Mouse (Mus musculus) ovary, postnatal 36 days (tissue): ENCODE results near the gene Npsr1.

Experiments used
- DNase-seq: peaks from one replicate; pipeline ENCODE4 v3.0.0; 2022; ENCODE audit warnings: low spot score, mixed read lengths

Gene Npsr1

DNA sequence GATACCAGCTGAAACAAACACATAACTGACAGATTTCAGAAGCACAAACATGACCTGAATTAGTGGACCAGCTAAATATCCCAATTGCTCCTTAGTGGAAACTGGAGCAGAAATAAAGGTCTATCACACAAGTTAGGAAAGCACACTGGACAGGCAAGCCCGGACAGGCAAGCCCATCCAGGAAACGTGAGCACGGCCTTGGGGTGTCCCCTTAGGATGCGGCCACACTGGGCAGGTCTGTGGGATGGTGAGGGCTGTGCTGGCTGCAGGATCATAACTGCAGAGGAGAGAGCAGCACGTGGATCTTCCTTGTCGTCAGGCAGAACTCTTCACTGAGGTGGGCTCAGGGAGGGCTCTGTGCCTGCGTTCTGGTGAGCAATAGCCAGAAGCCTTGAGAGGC lies at the start of gene Npsr1:
TSS of gene Npsr1 (plus strand) at position 301 of the 400 bp plus-strand sequence.
- DNase-seq, result no peak

DNA sequence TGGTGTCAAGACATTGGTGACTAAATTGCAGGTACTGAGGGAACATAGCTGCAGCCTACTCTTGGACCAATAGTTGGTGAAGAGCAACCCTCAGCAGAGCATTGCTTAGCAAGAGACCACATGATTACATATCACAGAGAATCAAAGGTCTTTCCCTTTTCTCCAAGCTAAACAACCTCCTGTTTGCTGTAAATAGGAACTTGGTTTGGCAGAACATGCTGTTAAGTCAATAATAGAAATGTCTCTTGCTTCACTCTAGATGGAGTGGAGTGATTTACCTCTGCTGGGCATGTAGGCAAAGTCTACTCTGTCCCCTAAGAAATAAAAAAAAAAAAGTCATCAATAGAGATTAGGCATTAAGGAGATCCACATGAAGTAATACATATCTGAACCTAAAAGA lies 46.3 kb upstream of the Npsr1 start:
- DNase-seq, result no peak

DNA sequence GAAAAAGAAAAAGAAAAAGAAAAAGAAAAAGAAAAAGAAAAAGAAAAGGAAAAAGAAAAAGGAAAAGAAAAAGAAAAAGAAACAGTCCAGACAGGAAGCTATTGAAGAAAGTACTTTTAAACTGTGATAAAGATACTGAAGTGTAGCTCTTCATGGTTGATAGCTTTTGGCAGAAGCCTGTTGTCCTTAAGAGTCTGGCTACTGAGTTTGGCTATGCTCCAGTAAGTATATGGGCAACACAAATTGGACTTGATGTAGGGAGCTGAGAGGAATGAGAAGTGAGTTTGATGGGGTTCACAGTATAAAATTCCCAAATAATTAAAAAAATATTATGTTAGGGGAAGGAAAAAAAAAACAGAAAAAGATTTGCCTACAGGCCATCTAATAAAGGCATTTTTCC lies 34.5 kb upstream of the Npsr1 start:
- no peak for DNase-seq

DNA sequence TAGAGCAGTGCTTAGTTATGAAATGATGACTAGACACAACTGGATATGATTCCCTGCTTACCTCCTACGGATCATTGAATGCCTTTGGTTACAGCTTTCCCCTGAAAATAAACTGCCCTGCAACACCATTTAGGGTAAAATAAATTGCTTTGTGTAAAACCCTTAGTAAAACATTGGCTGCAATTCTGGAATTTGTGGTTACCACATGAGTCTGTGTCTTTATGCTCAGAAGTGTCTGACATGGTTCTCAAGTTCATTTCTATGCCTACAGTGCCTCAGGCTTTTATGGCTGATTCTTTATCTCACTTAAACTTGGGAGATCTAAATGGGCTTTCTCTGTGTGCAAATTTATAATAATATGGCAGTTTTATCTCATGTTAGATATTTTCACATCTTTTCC lies 26.1 kb upstream of the Npsr1 start:
- DNase-seq, result no peak

DNA sequence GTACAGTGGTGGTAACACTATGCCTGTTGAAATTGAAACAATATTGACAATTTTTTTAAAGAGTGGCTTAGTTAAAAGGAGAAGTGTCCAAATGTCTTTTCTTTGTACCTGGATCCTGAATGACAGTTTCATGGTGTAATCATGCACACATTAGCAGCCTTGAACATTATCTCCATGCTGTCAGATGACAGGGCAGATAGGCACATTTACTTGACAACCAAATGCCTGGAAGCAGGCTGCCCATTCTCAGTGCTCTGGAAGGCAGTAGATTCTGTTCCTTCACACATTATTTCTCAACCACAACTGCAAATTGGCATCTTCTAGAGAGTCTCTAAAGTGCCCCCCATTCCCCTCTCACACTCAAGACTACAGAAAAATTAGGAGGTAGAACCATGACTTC lies 20.2 kb upstream of the Npsr1 start:
- DNase-seq, result no peak

DNA sequence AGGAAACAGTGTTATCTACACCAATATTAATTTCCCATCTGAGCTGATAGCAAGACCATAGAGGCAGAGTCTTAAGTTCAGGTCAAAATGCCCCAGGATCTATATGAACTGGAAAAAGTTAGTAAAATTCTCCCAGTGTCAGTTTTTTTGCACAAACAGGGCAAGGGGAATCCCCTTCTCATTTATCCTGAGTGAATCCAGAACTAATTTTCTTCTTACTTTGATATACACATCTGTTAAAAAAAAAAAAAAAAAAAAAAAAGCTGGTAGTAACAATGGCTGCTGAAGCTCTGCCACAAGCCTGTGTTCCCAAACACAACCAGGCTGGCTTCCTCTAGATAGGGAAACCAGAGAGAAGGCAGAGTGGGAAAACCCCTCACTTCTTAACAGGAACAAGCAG lies 5.9 kb upstream of the Npsr1 start:
- no peak for DNase-seq

DNA sequence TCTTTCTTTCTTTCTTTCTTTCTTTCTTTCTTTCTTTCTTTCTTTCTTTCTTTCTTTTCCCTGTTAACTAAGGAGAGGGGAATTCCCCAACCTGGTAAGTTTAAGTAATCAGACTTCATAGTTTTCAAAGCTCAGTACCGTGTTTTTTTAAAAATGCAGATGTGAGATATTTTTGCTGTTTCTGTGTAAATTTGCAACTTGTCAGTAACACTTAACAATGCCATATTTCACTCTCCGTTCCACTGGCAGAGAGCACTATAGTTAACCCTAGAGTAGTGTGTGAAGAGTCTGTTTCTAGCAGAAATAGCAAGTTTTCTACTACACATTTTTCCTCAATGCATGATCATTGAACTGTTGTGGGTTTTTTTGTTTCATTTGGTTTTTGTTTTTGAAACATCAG lies 730 bp downstream of the Npsr1 start:
- no peak for DNase-seq

DNA sequence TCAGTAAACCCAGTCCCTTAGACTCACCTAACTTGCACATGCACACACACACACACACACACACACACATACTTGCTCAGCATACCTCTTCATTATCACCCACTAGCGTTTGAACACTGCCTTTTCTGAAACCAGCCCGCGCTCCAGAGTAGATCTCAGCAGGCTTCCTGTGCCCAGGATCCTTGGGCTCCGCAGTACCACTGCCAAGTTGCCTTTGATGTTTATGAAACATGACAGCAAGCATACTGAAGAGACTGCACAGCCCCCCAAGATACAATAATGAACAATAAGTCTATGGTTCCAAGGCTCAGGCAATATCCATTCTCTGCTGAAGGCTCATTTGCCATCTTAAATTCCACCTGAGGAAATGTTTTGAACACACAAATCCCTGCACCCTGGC lies 1.8 kb downstream of the Npsr1 start:
- DNase-seq, result no peak

DNA sequence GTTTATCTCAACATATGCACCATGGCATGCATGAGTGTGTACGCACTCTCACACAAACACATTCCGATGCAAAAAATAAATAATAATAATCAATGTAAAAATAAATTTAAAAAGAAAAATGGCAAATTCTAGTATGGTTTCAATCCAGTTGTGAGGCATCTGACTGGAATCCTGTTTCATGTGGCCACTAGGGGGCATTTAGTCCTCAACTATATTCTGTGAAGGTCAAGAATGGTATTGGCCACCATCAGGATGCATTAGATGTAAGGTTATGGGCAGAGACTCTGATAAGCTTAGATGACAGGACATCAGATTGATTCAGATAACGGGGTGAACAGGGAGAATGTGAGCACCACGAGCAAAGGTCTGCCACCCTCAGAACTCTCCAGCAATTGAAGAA lies 21.6 kb downstream of the Npsr1 start:
- no peak for DNase-seq

DNA sequence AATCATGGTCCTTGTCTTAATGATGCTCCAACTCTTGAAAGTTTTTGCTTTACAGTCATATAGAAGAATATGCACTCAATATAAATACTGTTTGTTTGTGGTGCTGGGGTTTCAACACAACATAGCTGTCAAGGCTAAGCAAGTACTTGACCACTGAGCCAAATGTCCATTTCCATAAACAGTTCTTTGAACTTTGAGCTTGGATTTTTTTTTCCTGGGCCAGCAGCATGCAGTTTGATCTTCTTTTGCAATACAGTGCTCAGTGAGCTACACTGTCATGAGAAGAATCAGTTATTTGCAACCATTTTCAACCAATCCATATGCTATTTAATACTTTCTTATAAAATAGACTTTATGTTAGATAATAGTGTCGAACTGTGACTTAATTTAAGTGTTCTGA lies 35.3 kb downstream of the Npsr1 start:
- DNase-seq, result no peak

DNA sequence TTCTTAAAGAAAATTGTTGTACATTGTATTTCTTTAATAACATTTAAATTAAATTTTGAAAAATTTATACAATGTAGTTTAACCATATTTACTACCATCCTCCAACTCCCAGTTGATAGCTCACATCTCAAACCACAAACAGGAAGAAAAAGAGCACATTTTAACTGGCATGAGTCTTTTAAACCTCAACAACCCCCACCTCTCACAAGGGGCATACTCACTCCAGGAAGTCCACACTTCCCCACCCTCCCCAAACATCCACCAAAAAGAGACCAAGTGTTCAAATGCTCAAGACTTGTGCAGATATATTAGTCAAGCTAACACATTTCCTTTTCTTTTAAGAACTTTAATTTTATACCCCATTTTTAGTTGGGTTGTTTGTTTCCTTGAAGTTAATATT lies 38.6 kb downstream of the Npsr1 start:
- no peak for DNase-seq

DNA sequence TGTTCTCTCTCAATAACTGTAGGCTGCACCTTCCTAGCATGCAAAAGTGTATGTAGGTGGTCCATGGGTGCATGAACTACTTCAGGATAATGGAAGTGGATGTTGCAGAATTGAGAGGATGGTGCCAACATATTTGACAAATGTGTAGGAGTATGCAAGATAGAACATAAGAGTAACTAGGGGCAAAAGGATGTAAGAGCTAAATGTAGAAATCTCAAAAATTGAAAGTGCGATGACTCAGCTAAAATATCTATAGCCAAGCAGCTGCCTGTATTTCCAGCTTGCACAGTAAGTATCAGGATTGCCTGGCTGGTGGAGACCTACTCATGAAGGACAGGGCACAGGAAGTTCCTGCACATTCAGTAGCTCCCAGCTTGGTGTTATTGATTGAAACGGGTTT lies 46.5 kb downstream of the Npsr1 start:
- DNase-seq, result no peak

DNA sequence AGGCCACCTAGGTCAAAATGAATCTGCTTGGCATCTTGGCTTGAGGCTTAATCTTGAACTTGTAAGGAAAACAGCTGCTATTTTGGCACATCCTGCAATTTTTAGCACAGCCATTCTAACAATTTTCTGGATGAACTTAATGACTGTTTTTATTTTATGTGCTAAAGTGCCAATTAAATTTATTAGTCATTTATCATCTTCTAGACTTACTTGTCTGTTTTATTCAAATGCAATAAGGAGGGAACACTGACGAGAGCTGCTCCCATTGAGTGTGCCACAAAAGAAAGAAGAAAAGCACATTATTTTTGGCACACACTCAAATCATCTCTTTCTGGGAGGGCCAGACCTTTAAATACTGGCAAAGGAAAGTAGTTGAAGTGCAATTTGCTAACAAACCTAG lies 59.4 kb downstream of the Npsr1 start:
- DNase-seq, result no peak

DNA sequence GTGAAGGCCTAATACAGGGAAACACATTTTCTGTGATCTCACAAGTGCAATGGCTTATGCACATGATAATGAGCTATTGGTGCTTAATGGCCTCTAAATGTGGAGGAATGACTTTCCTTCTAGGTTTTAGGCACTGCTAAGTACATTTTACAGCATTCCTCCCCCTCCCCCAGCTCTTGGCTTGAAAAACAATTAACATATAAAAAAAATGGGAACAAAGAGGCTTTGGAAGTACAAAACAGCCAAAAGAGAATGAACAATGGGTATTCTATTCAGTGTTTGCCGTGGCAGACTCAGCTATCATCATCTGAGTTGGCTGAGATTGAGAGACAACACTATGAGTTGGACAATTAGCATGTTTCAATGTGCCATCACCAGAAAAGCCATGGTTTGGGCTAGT lies 62.6 kb downstream of the Npsr1 start:
- no peak for DNase-seq

DNA sequence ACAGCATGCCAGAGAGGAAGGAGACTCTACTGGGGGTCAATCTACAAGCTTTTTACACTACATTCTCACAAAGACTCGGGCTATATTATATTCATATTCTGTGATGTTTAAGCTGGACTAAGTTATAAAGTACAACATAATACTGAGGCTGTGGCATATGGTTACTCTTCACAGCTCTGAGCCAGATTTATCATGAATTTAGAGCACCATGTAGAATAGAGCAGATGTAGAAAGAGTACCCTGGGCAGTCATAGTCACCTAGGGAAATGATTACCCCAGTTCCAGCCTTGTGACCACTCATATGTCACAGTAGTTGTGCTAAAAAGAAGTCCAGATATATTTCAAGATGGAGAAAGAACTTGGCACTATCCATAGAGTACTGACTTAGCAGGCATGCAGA lies 70.7 kb downstream of the Npsr1 start:
- no peak for DNase-seq

DNA sequence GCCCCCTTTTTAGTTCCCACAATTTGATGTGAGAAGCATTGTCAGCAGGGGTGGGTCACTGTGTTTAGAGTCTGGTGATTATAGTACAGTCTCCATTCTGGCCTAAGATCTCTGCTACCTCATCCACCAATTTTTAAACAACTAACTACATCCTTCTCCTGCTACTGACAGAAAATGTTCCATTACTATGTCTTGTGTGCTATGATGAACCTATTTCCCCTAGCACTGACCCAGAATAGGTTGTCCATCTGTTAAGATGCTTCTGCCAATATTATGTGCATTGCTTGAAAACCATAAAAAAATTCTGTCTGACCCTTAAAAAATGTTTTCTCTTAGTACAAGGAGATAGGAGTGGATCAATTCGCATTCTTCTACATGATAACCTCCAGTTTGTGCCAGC lies 72.9 kb downstream of the Npsr1 start:
- no peak for DNase-seq

DNA sequence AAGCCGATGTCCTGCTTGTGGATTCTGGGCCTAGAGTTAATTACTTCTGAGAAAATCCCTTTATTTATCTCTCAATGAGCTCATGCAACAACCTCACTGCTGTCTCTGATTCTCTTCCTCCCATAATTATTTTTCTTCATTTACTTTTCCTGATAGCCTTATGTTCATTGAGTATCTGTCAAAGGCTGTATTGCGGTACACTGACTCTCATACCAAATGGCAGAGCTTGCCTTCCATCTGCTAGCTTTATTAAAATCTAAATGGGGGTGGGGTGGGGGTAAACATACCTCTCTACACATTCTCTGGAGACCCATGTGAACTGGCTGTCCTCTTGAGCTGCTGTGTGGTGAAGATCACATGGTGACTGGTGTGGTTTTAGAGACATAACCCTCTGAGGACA lies 80.9 kb downstream of the Npsr1 start:
- DNase-seq, result no peak

DNA sequence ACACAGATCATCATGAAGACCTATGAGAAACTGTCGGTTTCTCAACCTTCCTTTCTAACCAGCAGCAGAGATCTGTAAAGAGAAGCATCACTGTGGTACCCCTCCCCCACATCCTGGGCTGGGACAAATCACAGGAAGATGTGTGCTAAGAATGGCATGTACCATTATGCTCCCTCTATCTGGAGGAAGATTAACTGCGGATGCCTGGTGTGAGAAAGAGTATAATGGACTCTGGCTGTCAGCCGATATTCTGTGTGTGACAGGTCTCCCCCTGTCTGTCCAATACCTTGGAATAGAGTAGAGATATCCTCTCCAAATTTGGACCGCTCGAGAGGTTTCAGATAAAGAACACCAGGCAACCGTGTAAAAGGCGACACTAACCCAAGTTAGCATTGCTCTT lies 83.1 kb downstream of the Npsr1 start:
- no peak for DNase-seq

DNA sequence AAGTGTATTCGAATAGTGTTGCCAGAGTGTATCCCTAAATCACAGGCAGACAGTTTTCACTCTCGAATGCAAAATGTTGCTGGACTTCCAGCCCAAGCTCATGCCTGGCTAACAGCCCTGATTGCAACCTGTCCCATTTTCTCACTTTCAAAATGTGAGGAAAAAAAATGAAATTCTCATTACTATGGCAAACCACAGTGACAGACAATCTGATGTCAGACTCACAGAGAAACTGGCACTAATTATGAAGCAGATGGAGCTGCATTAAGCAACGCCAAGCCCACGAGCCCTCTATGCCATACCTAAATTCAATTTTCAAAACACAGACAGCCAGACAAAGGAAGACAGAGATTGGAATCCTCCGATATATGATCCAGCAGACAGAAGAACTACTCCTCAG lies 88.5 kb downstream of the Npsr1 start:
- DNase-seq, result no peak

DNA sequence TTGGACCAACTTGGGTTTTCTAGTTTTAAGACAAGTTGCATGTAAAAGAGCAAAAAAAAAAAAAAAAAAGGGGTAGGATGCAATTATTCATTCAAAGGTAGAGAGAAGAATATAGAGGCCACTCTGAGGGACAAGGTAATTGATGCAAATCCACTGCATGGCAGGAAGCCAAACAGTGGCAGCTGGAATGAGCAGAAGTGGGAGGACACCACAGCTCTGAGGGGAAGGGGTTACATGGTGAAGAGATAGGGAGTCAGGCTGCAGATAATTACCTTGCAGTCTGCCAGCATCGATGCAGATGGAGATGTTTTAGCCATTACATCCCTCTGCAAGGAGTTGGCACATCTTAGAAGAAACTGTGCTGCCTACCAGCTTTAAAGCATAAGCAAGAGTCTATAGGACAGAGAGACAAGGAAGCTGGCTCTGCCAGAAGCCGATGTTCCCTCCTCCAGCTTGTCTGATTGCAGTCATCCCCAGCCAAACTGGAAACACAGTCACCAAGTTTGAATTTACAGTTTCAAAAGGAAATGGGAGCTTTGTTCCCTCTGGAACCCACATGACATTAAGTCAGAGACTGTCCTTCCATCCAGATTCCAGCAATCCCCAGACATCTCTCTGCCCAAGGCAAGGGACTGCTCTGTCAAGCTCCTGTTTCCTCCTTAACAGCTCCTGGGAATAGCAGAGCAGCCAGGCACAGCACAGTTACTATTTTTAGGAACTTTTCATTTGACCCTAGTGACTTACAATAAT lies 91.9 kb downstream of the Npsr1 start:
- DNase-seq, result no peak

DNA sequence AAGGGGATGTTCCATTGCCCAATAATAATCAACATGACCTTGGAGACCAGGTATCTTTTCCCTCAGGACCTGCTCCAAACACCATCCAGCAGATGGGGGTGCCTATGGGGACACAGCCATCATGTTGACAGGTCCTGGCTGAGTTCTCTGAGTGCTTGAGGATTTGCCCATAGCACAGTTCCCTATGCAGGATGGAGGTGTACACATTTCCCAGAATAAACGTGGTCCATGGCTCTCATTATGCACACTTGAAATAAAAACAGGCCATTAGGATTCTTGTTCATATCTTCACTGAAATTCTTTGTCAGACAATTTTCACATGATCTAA lies 92.4 kb downstream of the Npsr1 start:
- no peak for DNase-seq

DNA sequence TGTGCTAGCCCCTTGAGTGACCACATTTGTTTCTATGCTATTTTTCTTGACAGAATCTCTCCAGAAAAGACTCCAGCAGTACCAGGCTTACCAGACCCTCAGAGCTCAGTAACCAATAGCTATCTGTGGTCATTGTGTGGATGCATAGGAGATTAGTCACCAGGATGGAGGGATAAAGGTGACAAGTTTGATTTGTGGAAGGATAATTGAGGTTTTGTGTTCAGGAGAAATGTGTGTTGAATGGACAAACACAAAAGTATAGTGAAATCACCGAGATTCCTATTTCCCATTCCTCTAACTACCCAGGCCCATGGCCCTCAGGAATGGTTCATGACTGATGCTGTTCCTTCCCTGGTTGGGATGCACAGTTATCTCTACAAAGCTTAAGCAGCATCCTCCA lies 100.5 kb downstream of the Npsr1 start:
- DNase-seq, result no peak

DNA sequence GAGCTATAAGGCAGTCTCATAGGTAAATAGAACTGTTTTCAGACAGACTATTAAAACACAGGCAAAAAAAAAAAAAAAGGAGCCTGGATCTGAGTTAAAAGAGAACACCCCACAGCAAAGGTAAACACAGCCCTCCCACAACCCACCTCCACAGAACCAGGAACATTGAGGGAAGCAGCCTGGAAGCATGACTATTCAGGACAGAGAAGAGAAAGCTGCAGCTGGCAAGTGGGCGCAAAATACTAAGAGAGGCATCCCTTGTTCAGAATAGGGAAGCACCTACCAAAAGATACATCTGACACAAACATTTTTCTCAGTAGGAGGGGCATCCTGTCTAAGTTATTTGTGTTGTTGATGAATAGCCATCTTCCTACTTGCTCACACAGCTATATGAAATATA lies 113.8 kb downstream of the Npsr1 start:
- no peak for DNase-seq

DNA sequence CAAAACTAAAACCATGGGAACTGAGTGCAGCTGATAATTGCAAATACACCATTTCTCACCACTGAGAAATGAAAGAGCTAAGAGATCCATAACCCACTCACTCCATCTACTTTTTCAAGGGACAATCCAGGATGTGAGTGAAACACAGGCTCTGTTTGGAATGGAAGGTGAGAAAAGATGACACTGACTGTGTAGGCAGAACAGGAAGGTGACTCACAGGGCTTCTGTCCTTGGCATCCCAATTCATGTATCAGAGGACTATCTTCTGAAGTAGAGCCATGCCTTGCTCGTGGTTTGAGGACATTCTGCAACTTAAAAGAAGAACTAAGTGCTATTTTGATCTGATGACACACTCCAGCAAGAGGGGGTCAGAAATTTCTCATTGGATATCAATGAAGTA lies 119.9 kb downstream of the Npsr1 start:
- DNase-seq, result no peak

DNA sequence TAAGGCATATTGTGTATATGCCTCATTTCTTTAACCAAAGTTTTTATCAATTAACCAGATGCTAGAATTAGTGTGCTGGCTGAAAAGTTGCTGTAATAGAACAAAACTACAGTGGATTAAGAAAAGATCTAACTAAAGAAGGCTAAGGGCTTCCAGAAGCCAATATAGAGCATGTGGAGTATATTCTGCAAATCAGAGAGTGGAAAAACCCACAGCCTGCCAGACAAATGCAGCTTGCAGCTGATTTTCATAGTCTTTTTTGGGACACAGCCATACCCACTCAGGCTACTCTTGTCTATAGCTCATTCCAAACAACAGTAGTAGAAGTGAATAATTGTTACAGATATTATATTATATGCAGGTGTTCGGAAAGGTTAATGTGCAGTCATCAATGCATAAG lies 138.7 kb downstream of the Npsr1 start:
- no peak for DNase-seq
